Mouse (Mus musculus) stomach, postnatal 0 days (tissue): Measurements from ENCODE around the gene Cend1.

Source experiments
- CTCF ChIP-seq: IDR thresholded peaks from 2 replicates; pipeline ENCODE4 v1.5.1; 2016; ENCODE audit warnings: antibody characterized with exemption, low read depth, mild to moderate bottlenecking, moderate library complexity
- EP300 ChIP-seq: optimal IDR thresholded peaks from 2 replicates; pipeline ENCODE3; 2016; ENCODE audit warnings: antibody characterized with exemption

- TF ChIP-seq CTCF, result peak; percentile 59
- peak; percentile 95 for TF ChIP-seq EP300
These were observed 47.1 kb upstream of the Cend1 start for GRCm38 (mm10) chr7:141476226-141476980.
